9 mouse cellular contexts compared by ENCODE assay signal in genomic region chr15:102145330-102145729, GRCm38 (mm10). TPM values are rescaled to one million over a fixed set of nuclear protein-coding genes. Genes with fewer than 3 reads are reported as not detected.
A peak's percentile ranks its signal among the peaks of the same experiment; 100 is the strongest.
DNase-seq lines count a peak whose midpoint lies in the region; ATAC-seq and TF ChIP-seq lines count a peak whose summit lies in the region.
"Had no signal": no experiment of that assay in that cellular context is flagged by ENCODE, and none has a peak within 500 bp of the region (broad histone marks: within the 10 kb centered on the region; RNA-seq: fewer than 3 reads in every experiment).

No protein-coding gene starts in this region.

- peak overlapping the region; percentile 9; the same call in 1 of the 2 replicates for H3K9ac ChIP-seq in heart, adult 2 months (ENCODE audit: low read depth, low read length)
- no peak overlapping the region for H3K9ac ChIP-seq in heart, embryonic 13.5 days
- H3K9ac ChIP-seq in liver, embryonic 11.5 days (ENCODE audit: low read depth, low read length), result no peak overlapping the region
- H3K9ac ChIP-seq in hindbrain, embryonic 13.5 days, result no peak overlapping the region

- TF ChIP-seq EP300 in heart, adult 2 months (IDR thresholded peaks at IDR 0.05; ENCODE audit: insufficient read depth, low read depth, low read length), result no peak

- peak; percentile 41 to 55 for DNase-seq in heart, adult 2 months
- DNase-seq in heart, postnatal 25 days (ENCODE audit: low spot score), result no peak
- peak; percentile 83 for DNase-seq in urinary bladder, postnatal 14 days (ENCODE audit: low spot score)
- no peak for DNase-seq in urinary bladder, adult 2 months (ENCODE audit: low spot score)
- peak; percentile 48 to 71 for DNase-seq in urinary bladder, postnatal 36 days (ENCODE audit: low spot score in 2 of 2)
- no peak for DNase-seq in liver, embryonic 11.5 days (ENCODE audit: low spot score)

- no peak overlapping the region; the same call in 1 of the 2 replicates for H3K27ac ChIP-seq in heart, adult 2 months
- no peak overlapping the region for H3K27ac ChIP-seq in heart, embryonic 13.5 days (replicated peaks)
- no peak overlapping the region for H3K27ac ChIP-seq in liver, embryonic 11.5 days (ENCODE audit: low read depth, low read length)
- no peak overlapping the region for H3K27ac ChIP-seq in hindbrain, embryonic 13.5 days
- H3K27ac ChIP-seq: embryonic facial prominence, embryonic 15.5 days had no signal

- H3K9me3 ChIP-seq in heart, embryonic 13.5 days, result no peaks in the 10 kb centered on the region
- no peaks in the 10 kb centered on the region for H3K9me3 ChIP-seq in liver, embryonic 11.5 days (ENCODE audit: control insufficient read depth, low read length)
- H3K9me3 ChIP-seq in hindbrain, embryonic 13.5 days, result no peaks in the 10 kb centered on the region
- H3K9me3 ChIP-seq: embryonic facial prominence, embryonic 15.5 days had no signal

- no peak for ATAC-seq in heart, embryonic 13.5 days (ENCODE audit: extremely low read depth, insufficient number of reproducible peaks, low FRiP score, low TSS enrichment)
- no peak for ATAC-seq in liver, embryonic 11.5 days (replicated peaks; ENCODE audit: low FRiP score)
- no peak for ATAC-seq in hindbrain, embryonic 13.5 days (ENCODE audit: low FRiP score)

- H3K36me3 ChIP-seq in heart, adult 2 months (ENCODE audit: control insufficient read depth, insufficient read depth, low read length), result no peaks in the 10 kb centered on the region
- H3K36me3 ChIP-seq in heart, embryonic 13.5 days, result no peaks in the 10 kb centered on the region
- H3K36me3 ChIP-seq in liver, embryonic 11.5 days (ENCODE audit: control insufficient read depth, insufficient read depth, low read length), result no peaks in the 10 kb centered on the region
- H3K36me3 ChIP-seq in hindbrain, embryonic 13.5 days, result no peaks in the 10 kb centered on the region
- H3K36me3 ChIP-seq: embryonic facial prominence, embryonic 15.5 days had no signal

- TF ChIP-seq POLR2A in heart, adult 2 months (IDR thresholded peaks at IDR 0.05; ENCODE audit: insufficient read depth, low read depth, low read length), result no peak

- whole genome bisulfite sequencing in heart, adult 2 months, result 80% methylated on average over 10 of the region's 10 CpGs
- 76% methylated on average over 10 of the region's 10 CpGs for WGBS in heart, embryonic 13.5 days
- WGBS in liver, embryonic 11.5 days, result 80% methylated on average over 10 of the region's 10 CpGs
- 87% methylated on average over 10 of the region's 10 CpGs for WGBS in hindbrain, embryonic 13.5 days

- H3K4me2 ChIP-seq in heart, embryonic 13.5 days, result 0 out of 2 replicates have a peak overlapping the region, but pooled peaks have one; percentile 63
- H3K4me2 ChIP-seq in liver, embryonic 11.5 days, result no peak overlapping the region
- no peak overlapping the region for H3K4me2 ChIP-seq in hindbrain, embryonic 13.5 days

- intact Hi-C loops in heart, adult 2 months (cut with DNase I), result no loop called here
- intact Hi-C loops in heart, postnatal 25 days (cut with DNase I), result no loop called here

- H3K4me1 ChIP-seq in heart, adult 2 months (ENCODE audit: control insufficient read depth, insufficient read depth, low read length), result peaks cover 6% of the 10 kb centered on the region; the same call in 1 of the 2 replicates
- peaks cover 51% of the 10 kb centered on the region for H3K4me1 ChIP-seq in heart, embryonic 13.5 days
- H3K4me1 ChIP-seq in liver, embryonic 11.5 days (replicated peaks; ENCODE audit: control insufficient read depth, insufficient read depth, low read length), result peaks cover 28% of the 10 kb centered on the region
- H3K4me1 ChIP-seq in hindbrain, embryonic 13.5 days (replicated peaks), result peaks cover 7% of the 10 kb centered on the region

- H3K79me2 ChIP-seq in heart, adult 2 months (replicated peaks; ENCODE audit: control insufficient read depth, insufficient read depth, low read length), result no peaks in the 10 kb centered on the region

- TF ChIP-seq CTCF in heart, adult 2 months (IDR thresholded peaks at IDR 0.05), result no peak

- H3K4me3 ChIP-seq in heart, adult 2 months, result no peak overlapping the region
- no peak overlapping the region for H3K4me3 ChIP-seq in heart, embryonic 13.5 days
- H3K4me3 ChIP-seq in liver, embryonic 11.5 days (ENCODE audit: low read depth, low read length), result no peak overlapping the region
- H3K4me3 ChIP-seq in hindbrain, embryonic 13.5 days, result no peak overlapping the region

- H3K27me3 ChIP-seq in heart, adult 2 months (ENCODE audit: control insufficient read depth, insufficient read depth, low read length), result no peaks in the 10 kb centered on the region
- peaks cover 43% of the 10 kb centered on the region for H3K27me3 ChIP-seq in heart, embryonic 13.5 days (replicated peaks)
- peaks cover 32% of the 10 kb centered on the region for H3K27me3 ChIP-seq in liver, embryonic 11.5 days (replicated peaks; ENCODE audit: control insufficient read depth, insufficient read depth, low read length)
- peaks cover 52% of the 10 kb centered on the region for H3K27me3 ChIP-seq in hindbrain, embryonic 13.5 days

RNA-seq across cellular contexts. Expression of gene Igfbp6, which starts 1.2 kb away (rescaled TPM):
- total RNA-seq in heart, adult 2 months (2021), result 10 to 100 TPM; 28.9 to 31.7 TPM
- 47.6 and 56.1 TPM in 2 replicates for polyA plus RNA-seq in heart, adult 2 months (2012; rRNA removed)
- 10 to 100 TPM; 38.3 to 43.6 TPM for total RNA-seq in heart, postnatal 25 days (2021)
- 260 TPM in 2 replicates for polyA plus RNA-seq in urinary bladder, adult 2 months (2012; rRNA removed)
- polyA plus RNA-seq in heart, embryonic 13.5 days (2015; fragmentation: Nextera tagmentation; extraction: Ambion mirVana), result 3.5 and 3.7 TPM in 2 replicates
- 0.77 and 1.1 TPM in 2 replicates for polyA plus RNA-seq in liver, embryonic 11.5 days (2014; fragmentation: Nextera tagmentation; extraction: Ambion mirVana)
- 0.49 and 1.2 TPM in 2 replicates for polyA plus RNA-seq in hindbrain, embryonic 13.5 days (2015; fragmentation: Nextera tagmentation; extraction: Ambion mirVana)

RNA-seq across cellular contexts. Expression of gene Soat2, which starts 5.0 kb away (rescaled TPM):
- total RNA-seq in heart, adult 2 months (2021), result under 1 TPM in 1 of 2 experiments, not detected in 1; 0.09 TPM
- 0.12 and 0.16 TPM in 2 replicates for polyA plus RNA-seq in heart, adult 2 months (2012; rRNA removed)
- total RNA-seq in heart, postnatal 25 days (2021), result under 1 TPM in 1 of 2 experiments, not detected in 1; 0.11 TPM
- polyA plus RNA-seq in urinary bladder, adult 2 months (2012; rRNA removed), result 0.59 and 0.89 TPM in 2 replicates
- polyA plus RNA-seq in heart, embryonic 13.5 days (2015; fragmentation: Nextera tagmentation; extraction: Ambion mirVana), result 0.53 and 1.5 TPM in 2 replicates
- polyA plus RNA-seq in liver, embryonic 11.5 days (2014; fragmentation: Nextera tagmentation; extraction: Ambion mirVana), result 31.4 and 36.2 TPM in 2 replicates
- 0.14 TPM in 1 of 2 replicates, not detected in the other for polyA plus RNA-seq in hindbrain, embryonic 13.5 days (2015; fragmentation: Nextera tagmentation; extraction: Ambion mirVana)

RNA-seq across cellular contexts. Expression of gene Spryd3, which starts 9.3 kb away (rescaled TPM):
- 10 to 100 TPM; 13.4 to 14.2 TPM for total RNA-seq in heart, adult 2 months (2021)
- 23.1 and 24.2 TPM in 2 replicates for polyA plus RNA-seq in heart, adult 2 months (2012; rRNA removed)
- 10 to 100 TPM; 13.2 to 15.1 TPM for total RNA-seq in heart, postnatal 25 days (2021)
- 43.7 and 50.0 TPM in 2 replicates for polyA plus RNA-seq in urinary bladder, adult 2 months (2012; rRNA removed)
- polyA plus RNA-seq in heart, embryonic 13.5 days (2015; fragmentation: Nextera tagmentation; extraction: Ambion mirVana), result 19.5 and 20.0 TPM in 2 replicates
- 15.1 and 18.7 TPM in 2 replicates for polyA plus RNA-seq in liver, embryonic 11.5 days (2014; fragmentation: Nextera tagmentation; extraction: Ambion mirVana)
- 50.8 and 57.4 TPM in 2 replicates for polyA plus RNA-seq in hindbrain, embryonic 13.5 days (2015; fragmentation: Nextera tagmentation; extraction: Ambion mirVana)

RNA-seq across cellular contexts. Expression of gene Tns2, which starts 45.1 kb away (rescaled TPM):
- total RNA-seq in heart, adult 2 months (2021), result 100 to 1,000 TPM; 114 to 130 TPM
- 157 and 184 TPM in 2 replicates for polyA plus RNA-seq in heart, adult 2 months (2012; rRNA removed)
- 100 to 1,000 TPM in 1 of 2 experiments, 10 to 100 TPM in 1; 98.6 to 118 TPM for total RNA-seq in heart, postnatal 25 days (2021)
- 69.2 and 107 TPM in 2 replicates for polyA plus RNA-seq in urinary bladder, adult 2 months (2012; rRNA removed)
- 26.3 and 32.5 TPM in 2 replicates for polyA plus RNA-seq in heart, embryonic 13.5 days (2015; fragmentation: Nextera tagmentation; extraction: Ambion mirVana)
- polyA plus RNA-seq in liver, embryonic 11.5 days (2014; fragmentation: Nextera tagmentation; extraction: Ambion mirVana), result 13.2 and 17.8 TPM in 2 replicates
- polyA plus RNA-seq in hindbrain, embryonic 13.5 days (2015; fragmentation: Nextera tagmentation; extraction: Ambion mirVana), result 8.3 and 9.3 TPM in 2 replicates

RNA-seq across cellular contexts. Expression of gene Zfp740, which starts 57.7 kb away (rescaled TPM):
- total RNA-seq in heart, adult 2 months (2021), result 10 to 100 TPM; 31.6 to 32.8 TPM
- 16.2 and 29.9 TPM in 2 replicates for polyA plus RNA-seq in heart, adult 2 months (2012; rRNA removed)
- total RNA-seq in heart, postnatal 25 days (2021), result 10 to 100 TPM; 34.0 to 35.2 TPM
- 62.9 and 67.8 TPM in 2 replicates for polyA plus RNA-seq in urinary bladder, adult 2 months (2012; rRNA removed)
- 30.3 and 31.7 TPM in 2 replicates for polyA plus RNA-seq in heart, embryonic 13.5 days (2015; fragmentation: Nextera tagmentation; extraction: Ambion mirVana)
- 38.1 and 38.3 TPM in 2 replicates for polyA plus RNA-seq in liver, embryonic 11.5 days (2014; fragmentation: Nextera tagmentation; extraction: Ambion mirVana)
- 68.8 and 71.7 TPM in 2 replicates for polyA plus RNA-seq in hindbrain, embryonic 13.5 days (2015; fragmentation: Nextera tagmentation; extraction: Ambion mirVana)

Comparison
In these comparisons a context has a peak if more than half of its experiments do, and no peak if none do; other contexts are left out.
1. DNase-seq: peak in heart, adult 2 months (2 of 2), urinary bladder, postnatal 14 days (single experiment) and urinary bladder, postnatal 36 days (2 of 2); none in heart, postnatal 25 days (single experiment), urinary bladder, adult 2 months (single experiment) and liver, embryonic 11.5 days (single experiment).
2. RNA of gene Igfbp6, which starts 1.2 kb away (polyA plus RNA-seq): 260 TPM in urinary bladder, adult 2 months and 47.6 to 56.1 TPM in heart, adult 2 months; 3.5 to 3.7 TPM in heart, embryonic 13.5 days, 0.77 to 1.1 TPM in liver, embryonic 11.5 days and 0.49 to 1.2 TPM in hindbrain, embryonic 13.5 days; every median in the first group is over 10 times any median in the second.
3. RNA of gene Soat2, which starts 5.0 kb away (polyA plus RNA-seq): 31.4 to 36.2 TPM in liver, embryonic 11.5 days; 0.59 to 0.89 TPM in urinary bladder, adult 2 months, 0.53 to 1.5 TPM in heart, embryonic 13.5 days, 0.12 to 0.16 TPM in heart, adult 2 months and 0.14 TPM in hindbrain, embryonic 13.5 days; every median in the first group is over 10 times any median in the second.